Mouse (Mus musculus): ENCODE data around the gene Rpl10a.

- TF ChIP-seq EP300 (optimal IDR thresholded peaks at IDR 0.05) (no peak), CTCF (IDR thresholded peaks at IDR 0.05; ENCODE audit: low read depth) (no peak)
Measured at GRCm38 (mm10) chr17:28331241-28332112, 3.2 kb downstream of the Rpl10a start.
